Mouse (Mus musculus) megakaryocyte, embryonic 14.5 days (primary cell): ENCODE results near the gene Trim41. TPM values are rescaled to one million over a fixed set of nuclear protein-coding genes. Genes with fewer than 3 reads are reported as not detected.

Source experiments
- H3K27me3 ChIP-seq: replicated peaks from 2 replicates; pipeline ENCODE3; 2012; ENCODE audit warnings: inconsistent platforms
- H3K36me3 ChIP-seq: replicated peaks from 2 replicates; pipeline ENCODE3; 2012; ENCODE audit warnings: low read length, inconsistent platforms, mixed read lengths
- H3K4me1 ChIP-seq: 2 replicates; pipeline ENCODE4 v1.6.1; 2012; ENCODE audit warnings: inconsistent platforms
- H3K4me3 ChIP-seq: replicated peaks from 2 replicates; pipeline ENCODE3; 2012; ENCODE audit warnings: moderate library complexity, mild to moderate bottlenecking, inconsistent platforms
- H3K9me3 ChIP-seq: 2 replicates; pipeline ENCODE4 v1.6.1; 2012; ENCODE audit warnings: inconsistent platforms
- FLI1 ChIP-seq: IDR thresholded peaks from 2 replicates; pipeline ENCODE4 v1.6.1; 2012; ENCODE audit warnings: low read length, inconsistent platforms, mixed read lengths
- GATA1 ChIP-seq: IDR thresholded peaks from 3 replicates; pipeline ENCODE4 v1.6.1; 2012; ENCODE audit warnings: mixed read lengths, low read length, inconsistent platforms, borderline replicate concordance
- polyA plus RNA-seq: library from polyadenylated mRNA; stranded (reverse); fragments of >175 nt; gene quantifications from 2 replicates; pipeline ENCODE4 v1.2.3, GENCODE M21; 2012; ENCODE audit warnings: low replicate concordance; ENCODE audit not compliant: insufficient read depth

Gene Trim41
- polyA plus RNA-seq, result 18.6 and 56.2 TPM in 2 replicates

DNA sequence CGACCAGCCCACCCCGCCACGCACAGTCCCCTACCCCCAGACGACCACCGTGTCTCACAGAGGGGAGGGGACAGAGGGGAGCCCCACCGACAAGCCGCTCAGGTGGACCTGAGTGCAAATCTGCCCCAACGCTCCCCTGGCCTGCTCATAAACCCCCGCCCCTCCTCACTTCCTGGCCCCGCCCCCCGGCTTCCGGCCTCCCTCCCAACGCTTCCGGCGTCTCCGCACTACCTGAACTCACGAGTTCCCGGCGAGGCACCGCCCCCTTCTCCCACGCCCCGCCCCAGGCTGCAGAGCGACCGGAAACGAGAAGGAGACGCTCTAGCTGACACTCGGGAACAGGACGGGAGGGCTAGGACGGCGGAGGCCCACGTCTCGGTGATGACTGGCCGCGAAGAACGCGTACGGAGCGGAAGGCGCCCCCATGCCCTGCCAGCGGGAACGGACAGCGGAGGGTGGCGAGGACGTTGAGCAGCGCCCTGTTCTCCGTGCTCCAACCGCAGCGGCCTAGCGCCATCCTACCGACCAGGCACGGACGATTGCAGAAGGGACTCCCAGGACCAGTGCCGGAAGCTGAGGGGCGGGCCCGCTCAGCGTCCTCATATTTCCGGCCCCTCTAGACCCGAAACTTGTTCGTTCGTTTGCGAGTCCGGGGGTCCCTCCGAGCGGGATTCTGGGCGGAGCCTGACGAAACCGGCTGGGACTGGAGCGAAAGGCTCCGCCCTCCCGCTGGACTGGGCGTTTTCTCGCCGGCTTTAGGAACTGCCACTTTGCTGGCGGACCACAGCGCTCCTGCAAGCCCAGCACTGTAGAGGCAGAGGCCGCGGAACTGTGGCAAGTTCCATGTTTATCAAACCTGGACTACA, at the start of gene Trim41:
Gene Trim41 (minus strand): TSS at position 554 of the 866 bp plus-strand sequence.
- Histone ChIP-seq H3K27me3 (no peaks in the 10 kb centered on the region), H3K9me3 (no peaks in the 10 kb centered on the region), H3K36me3 (peaks cover 39% of the 10 kb centered on the region), H3K4me3 (peak within 1 kb of the TSS; percentile 97), H3K4me1 (peaks cover 74% of the 10 kb centered on the region)
- TF ChIP-seq FLI1 (peak; percentile 69; the same call in 1 of the 2 replicates), GATA1 (no peak)

DNA sequence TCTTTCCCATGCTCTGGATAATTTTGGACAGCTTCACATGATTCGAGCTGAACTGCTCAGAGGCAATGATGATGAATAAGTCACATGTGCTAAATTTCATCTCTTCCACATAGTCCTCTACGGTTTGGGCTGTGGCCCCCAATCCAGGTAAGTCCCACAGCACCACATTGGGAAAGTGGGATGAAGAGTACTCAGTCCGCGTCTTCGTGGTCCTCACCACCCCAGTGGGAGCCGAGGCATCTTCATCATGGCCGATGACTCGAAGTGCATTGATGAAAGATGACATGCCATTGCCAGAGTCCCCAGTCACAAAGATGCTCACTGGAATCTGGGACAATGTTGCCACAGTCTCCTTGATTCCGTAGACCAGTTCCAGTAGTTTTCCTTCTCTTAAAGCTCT, 49.3 kb upstream of the Trim41 start:
- Histone ChIP-seq H3K4me1 (peaks cover 43% of the 10 kb centered on the region), H3K9me3 (no peaks in the 10 kb centered on the region), H3K4me3 (no peak overlapping the region), H3K27me3 (no peaks in the 10 kb centered on the region), H3K36me3 (peaks cover 50% of the 10 kb centered on the region)
- TF ChIP-seq FLI1 (no peak), GATA1 (no peak)

DNA sequence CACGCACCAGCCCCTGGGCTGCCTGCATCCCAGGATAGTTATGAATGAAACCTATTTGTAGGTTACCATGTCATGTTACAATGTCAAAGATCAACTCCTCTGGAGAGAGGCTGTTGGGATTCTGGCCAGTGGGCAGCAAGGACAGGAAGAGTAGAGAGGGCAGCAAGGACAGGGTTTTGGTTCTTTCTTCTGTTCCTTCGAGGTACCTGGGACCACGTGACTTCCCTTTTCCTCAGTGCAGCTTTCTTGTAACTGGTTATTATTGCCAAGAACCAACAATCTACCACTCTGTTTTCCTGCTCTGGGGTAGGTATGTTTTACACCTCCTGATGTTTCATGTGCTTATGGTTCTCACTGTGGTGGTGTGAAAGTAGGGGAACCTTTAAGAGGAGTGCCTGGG, 46.7 kb upstream of the Trim41 start:
- Histone ChIP-seq H3K36me3 (peaks cover 50% of the 10 kb centered on the region), H3K27me3 (no peaks in the 10 kb centered on the region), H3K4me1 (peaks cover 33% of the 10 kb centered on the region), H3K4me3 (no peak overlapping the region), H3K9me3 (no peaks in the 10 kb centered on the region)
- TF ChIP-seq GATA1 (no peak), FLI1 (no peak)

DNA sequence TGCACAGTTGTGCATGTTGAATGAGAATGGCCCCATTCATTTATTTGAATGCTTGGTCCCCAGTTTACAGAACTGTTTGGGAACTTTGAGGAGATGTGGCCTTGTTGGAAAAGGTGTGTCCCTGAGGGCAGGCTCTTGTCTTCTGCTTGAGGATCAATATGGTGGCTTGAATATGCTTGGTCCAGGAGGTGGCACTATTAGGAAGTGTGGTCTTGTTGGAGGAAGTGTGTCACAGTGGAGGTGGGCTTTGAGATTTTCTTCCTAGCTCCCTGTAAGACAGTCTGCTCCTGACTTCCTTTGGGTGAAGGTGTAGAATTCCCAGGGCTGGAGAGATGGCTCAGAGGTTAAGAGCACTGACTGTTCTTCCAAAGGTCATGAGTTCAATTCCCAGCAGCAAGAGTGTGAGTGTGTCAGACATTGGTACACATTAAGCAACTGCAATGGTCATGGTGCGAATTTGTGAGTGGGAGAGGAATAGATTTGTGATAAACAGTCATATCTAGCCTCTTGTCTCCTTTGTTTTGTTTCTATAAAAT, 45.7 kb upstream of the Trim41 start:
- H3K36me3 ChIP-seq, result peaks cover 45% of the 10 kb centered on the region
- TF ChIP-seq FLI1 (no peak), GATA1 (no peak)
- H3K27me3 ChIP-seq, result no peaks in the 10 kb centered on the region
- no peak overlapping the region for H3K4me3 ChIP-seq
- no peaks in the 10 kb centered on the region for H3K9me3 ChIP-seq
- H3K4me1 ChIP-seq, result peaks cover 35% of the 10 kb centered on the region

DNA sequence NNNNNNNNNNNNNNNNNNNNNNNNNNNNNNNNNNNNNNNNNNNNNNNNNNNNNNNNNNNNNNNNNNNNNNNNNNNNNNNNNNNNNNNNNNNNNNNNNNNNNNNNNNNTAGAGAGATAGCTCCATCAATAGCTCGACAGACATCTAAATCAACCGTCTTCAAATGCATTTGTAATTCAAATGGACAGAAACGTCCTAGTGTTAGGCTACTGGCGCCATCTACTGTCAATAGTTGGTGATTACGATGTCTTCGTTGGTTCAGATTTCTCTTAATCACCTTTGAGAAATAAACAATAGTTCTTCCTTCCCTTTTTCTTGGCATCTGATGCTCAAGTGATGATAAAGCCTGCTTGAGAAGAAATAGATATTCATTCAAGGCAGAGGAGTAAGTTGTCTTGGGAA, 41.9 kb upstream of the Trim41 start:
- H3K27me3 ChIP-seq, result no peaks in the 10 kb centered on the region
- TF ChIP-seq GATA1 (no peak), FLI1 (no peak)
- peak overlapping the region; percentile 95 for H3K4me3 ChIP-seq
- H3K4me1 ChIP-seq, result peaks cover 39% of the 10 kb centered on the region
- H3K36me3 ChIP-seq, result peaks cover 9% of the 10 kb centered on the region
- H3K9me3 ChIP-seq, result no peaks in the 10 kb centered on the region

DNA sequence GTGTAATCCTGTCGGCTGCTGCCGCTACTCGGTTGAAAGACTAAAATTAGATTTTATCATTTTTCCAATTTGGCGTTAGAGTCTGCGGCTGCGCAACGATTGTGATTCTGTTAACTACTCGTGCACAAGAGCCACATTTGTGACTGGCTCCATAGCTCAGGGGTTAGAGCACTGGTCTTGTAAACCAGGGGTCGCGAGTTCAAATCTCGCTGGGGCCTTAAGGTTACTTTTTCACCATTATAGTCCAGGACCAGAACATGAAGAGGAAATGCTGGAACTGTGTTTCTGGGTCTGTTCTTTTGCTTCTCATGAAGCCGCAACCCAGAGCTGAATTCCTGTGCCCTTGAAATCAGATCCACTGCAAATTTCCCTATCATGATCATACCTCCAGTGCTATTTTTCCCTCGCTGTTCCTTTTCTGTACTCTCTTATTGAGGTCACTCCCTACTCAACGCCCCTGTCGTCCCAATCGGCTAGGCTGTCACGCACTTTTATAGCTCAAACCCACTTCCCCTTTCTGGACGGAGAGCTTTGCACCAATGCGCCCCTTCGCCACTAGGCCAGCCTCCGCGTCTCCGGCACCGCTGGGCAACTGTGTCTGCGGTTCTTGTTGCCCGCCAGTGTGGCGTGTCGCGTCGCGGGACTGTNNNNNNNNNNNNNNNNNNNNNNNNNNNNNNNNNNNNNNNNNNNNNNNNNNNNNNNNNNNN, 36.5 kb upstream of the Trim41 start:
- peak overlapping the region; percentile 95 for H3K4me3 ChIP-seq
- peaks cover 56% of the 10 kb centered on the region for H3K4me1 ChIP-seq
- H3K9me3 ChIP-seq, result peaks cover 8% of the 10 kb centered on the region
- H3K27me3 ChIP-seq, result peaks cover 6% of the 10 kb centered on the region
- peaks cover 8% of the 10 kb centered on the region for H3K36me3 ChIP-seq
- TF ChIP-seq GATA1 (no peak), FLI1 (no peak)

DNA sequence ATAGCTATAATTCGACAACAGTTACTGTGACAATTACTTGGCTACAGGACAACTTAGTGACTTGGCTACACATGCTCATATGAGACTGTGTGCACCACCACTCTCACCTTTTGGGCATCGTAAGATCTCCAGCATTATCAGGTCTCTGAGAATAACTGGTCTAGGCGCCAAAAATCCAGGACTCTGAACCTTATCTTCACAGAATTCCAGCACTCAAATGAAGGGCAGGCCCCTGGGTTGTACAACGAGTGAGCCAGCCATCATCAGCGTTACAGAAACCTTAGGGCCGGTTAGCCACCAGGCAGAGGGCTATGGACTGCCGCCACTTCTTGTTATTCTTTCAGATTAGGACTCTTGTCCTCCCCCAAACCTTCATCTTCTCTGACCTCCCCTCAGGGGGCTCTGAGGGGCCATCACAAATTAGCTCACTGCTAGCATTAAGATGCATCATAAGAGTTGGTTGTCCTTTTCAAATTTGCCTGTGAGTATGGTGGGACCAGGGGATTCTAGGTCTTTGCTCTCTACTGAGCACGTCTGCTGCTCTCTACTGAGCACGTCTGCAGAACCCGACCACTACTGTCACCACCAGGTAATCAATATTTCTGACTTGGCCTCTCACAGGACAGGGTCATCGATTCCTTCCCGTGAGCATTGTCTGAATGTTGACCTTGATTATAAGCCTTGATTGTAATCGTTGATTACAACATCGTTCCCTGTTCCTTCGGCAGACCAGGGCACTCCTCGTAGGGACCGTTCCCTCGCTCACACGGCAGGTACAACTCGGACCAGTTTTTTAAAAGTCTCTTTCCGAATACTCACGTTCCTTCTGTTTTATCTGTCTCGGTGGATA, 35.7 kb upstream of the Trim41 start:
- peak overlapping the region; percentile 95 for H3K4me3 ChIP-seq

DNA sequence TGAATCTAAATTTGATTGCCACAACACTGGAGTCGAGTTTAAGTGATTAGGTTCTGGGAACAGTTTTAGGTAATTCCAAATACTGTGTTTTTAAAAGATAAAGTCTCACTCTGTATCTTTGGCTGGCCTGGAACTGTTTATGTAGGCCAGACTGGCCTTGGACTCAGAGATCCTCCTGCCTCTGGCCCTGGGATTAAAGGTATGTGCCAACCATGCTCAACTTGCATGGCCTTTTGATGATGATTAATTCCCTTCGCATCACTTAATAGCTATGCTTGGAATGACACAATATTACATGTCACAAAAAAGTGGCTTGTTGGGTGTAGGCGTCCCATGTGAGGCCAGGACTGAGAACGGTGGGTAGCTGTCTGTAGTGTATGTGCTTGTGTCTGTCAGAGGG, 35.0 kb upstream of the Trim41 start:
- H3K36me3 ChIP-seq, result peaks cover 8% of the 10 kb centered on the region
- H3K27me3 ChIP-seq, result peaks cover 9% of the 10 kb centered on the region
- H3K4me1 ChIP-seq, result peaks cover 59% of the 10 kb centered on the region
- H3K9me3 ChIP-seq, result peaks cover 8% of the 10 kb centered on the region
- peak overlapping the region; percentile 95 for H3K4me3 ChIP-seq
- no peak for TF ChIP-seq FLI1
- TF ChIP-seq GATA1, result no peak

More for the DNA sequence above, 35.7 kb upstream of the Trim41 start:
- Histone ChIP-seq H3K9me3 (peaks cover 8% of the 10 kb centered on the region), H3K36me3 (peaks cover 8% of the 10 kb centered on the region), H3K4me1 (peaks cover 56% of the 10 kb centered on the region), H3K27me3 (peaks cover 9% of the 10 kb centered on the region)
- TF ChIP-seq FLI1, result no peak
- TF ChIP-seq GATA1, result no peak

DNA sequence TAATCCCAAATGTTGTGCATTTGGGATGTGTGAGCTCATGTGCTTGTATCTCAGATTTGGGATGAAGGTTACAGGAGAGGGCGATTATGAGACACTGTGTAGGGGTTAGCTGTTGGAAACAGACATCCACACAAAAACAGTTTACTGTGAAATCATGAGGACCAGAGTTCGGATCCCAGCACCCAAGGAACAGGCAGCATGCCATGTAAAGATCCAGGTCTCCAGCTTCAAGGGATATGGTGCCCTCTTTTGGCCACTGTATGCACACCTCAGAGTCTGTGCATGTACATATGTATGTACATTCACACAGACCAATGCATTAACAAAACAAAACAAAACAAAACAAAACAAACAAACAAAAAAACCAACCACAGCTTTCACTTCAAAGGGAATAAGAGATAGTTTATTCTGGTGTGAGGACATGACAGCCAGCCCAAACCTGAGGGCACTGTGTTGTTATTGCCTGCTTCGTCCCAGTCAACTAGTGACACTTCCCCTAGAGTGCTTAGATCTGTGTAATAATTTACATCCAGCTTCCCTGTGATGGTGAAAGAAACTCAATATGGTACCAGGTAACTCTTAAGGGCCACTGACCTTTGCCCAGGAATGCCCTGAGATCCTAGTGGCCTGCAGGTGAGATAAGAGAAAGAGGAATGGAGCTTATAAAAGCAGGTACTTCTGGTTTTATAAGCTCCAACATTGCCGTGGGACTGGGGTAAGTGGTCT, 34.3 kb upstream of the Trim41 start:
- H3K4me3 ChIP-seq, result peak overlapping the region; percentile 38
- H3K27me3 ChIP-seq, result peaks cover 9% of the 10 kb centered on the region
- peaks cover 62% of the 10 kb centered on the region for H3K4me1 ChIP-seq
- TF ChIP-seq FLI1 (no peak), GATA1 (no peak)
- H3K9me3 ChIP-seq, result peaks cover 8% of the 10 kb centered on the region
- peaks cover 8% of the 10 kb centered on the region for H3K36me3 ChIP-seq
